Mouse (Mus musculus) CH12.LX (cell line): ENCODE measurements around the gene Pet100. TPM values are rescaled to one million over a fixed set of nuclear protein-coding genes. Genes with fewer than 3 reads are reported as not detected.

Experiments used
- DNase-seq: peaks from one replicate; pipeline ENCODE4 v3.0.0-alpha.2; 2013; ENCODE audit errors: extremely low read depth
- H3K27ac ChIP-seq: 2 replicates; pipeline ENCODE4 v1.5.1; 2012; ENCODE audit warnings: low read depth, mild to moderate bottlenecking, control low read depth, moderate library complexity; ENCODE audit not compliant: insufficient read depth
- H3K27me3 ChIP-seq: replicated peaks from 2 replicates; pipeline ENCODE3; 2012; ENCODE audit warnings: inconsistent platforms
- H3K36me3 ChIP-seq, 2 experiments: replicated peaks in 1 of 2; 2 replicates each; pipeline versions ENCODE3 to v1.6.1; 2012; ENCODE audit warnings: inconsistent platforms in 1 of 2, low read length in 1 of 2, mild to moderate bottlenecking in 1 of 2, mixed read lengths in 1 of 2, moderate library complexity in 1 of 2; ENCODE audit not compliant: control insufficient read depth in 1 of 2, insufficient read depth in 1 of 2
- H3K4me1 ChIP-seq, 2 experiments: 2 replicates each; pipeline ENCODE4 v1.6.1; 2012; ENCODE audit warnings: inconsistent platforms in 1 of 2, moderate library complexity in 1 of 2; ENCODE audit not compliant: insufficient read depth in 2 of 2, control insufficient read depth in 1 of 2
- H3K4me2 ChIP-seq: 2 replicates; pipeline ENCODE4 v1.6.1; 2012; ENCODE audit warnings: low read depth, mild to moderate bottlenecking, control low read depth; ENCODE audit not compliant: poor library complexity, insufficient read depth, severe bottlenecking
- H3K4me3 ChIP-seq, 3 experiments: fragments of 150-350 bp in 1 of 3; sonication (generic) in 1 of 3; replicated peaks in 1 of 3; 2 replicates each; pipeline versions ENCODE3 to v1.5.1; 2011 to 2012; ENCODE audit warnings: low read depth in 2 of 3, low read length in 2 of 3, mild to moderate bottlenecking in 2 of 3, moderate library complexity in 2 of 3, control low read depth in 1 of 3, improper control_type of control experiment in 1 of 3, inconsistent platforms in 1 of 3, mixed read lengths in 1 of 3; ENCODE audit not compliant: poor library complexity in 1 of 3
- H3K79me2 ChIP-seq: replicated peaks from 2 replicates; pipeline ENCODE4 v1.6.1; 2012; ENCODE audit warnings: mild to moderate bottlenecking, moderate library complexity; ENCODE audit not compliant: control insufficient read depth, poor library complexity, insufficient read depth, severe bottlenecking; ENCODE audit errors: extremely low read depth
- H3K9ac ChIP-seq: 2 replicates; pipeline ENCODE4 v1.6.1; 2012; ENCODE audit warnings: low read depth, mild to moderate bottlenecking, control low read depth, moderate library complexity; ENCODE audit not compliant: insufficient read depth
- H3K9me3 ChIP-seq: replicated peaks from 2 replicates; pipeline ENCODE3; 2012; ENCODE audit warnings: low read length, inconsistent platforms, mixed read lengths
- BHLHE40 ChIP-seq: IDR thresholded peaks from 2 replicates; pipeline ENCODE4 v1.6.1; 2011; ENCODE audit warnings: mild to moderate bottlenecking, low read depth, low read length, improper control_type of control experiment
- CHD1 ChIP-seq: IDR thresholded peaks from 2 replicates; pipeline ENCODE4 v1.6.1; 2012; ENCODE audit warnings: low read depth, low read length, improper control_type of control experiment, inconsistent platforms
- CHD2 ChIP-seq: IDR thresholded peaks from 2 replicates; pipeline ENCODE4 v1.6.1; 2011; ENCODE audit warnings: low read length, improper control_type of control experiment
- CTCF ChIP-seq, 2 experiments: IDR thresholded peaks in 1 of 2; conservative IDR thresholded peaks in 1 of 2; 2 replicates each; pipeline ENCODE4 v1.5.1; 2011 to 2012; ENCODE audit warnings: low read depth in 2 of 2, low read length in 2 of 2, improper control_type of control experiment in 1 of 2, inconsistent platforms in 1 of 2, mild to moderate bottlenecking in 1 of 2, moderate library complexity in 1 of 2
- E2F4 ChIP-seq: IDR thresholded peaks from 2 replicates; pipeline ENCODE4 v1.6.1; 2011; ENCODE audit warnings: low read depth, low read length, improper control_type of control experiment; ENCODE audit not compliant: insufficient replicate concordance
- ELF1 ChIP-seq: IDR thresholded peaks from 2 replicates; pipeline ENCODE4 v1.6.1; 2014; ENCODE audit warnings: low read depth, mild to moderate bottlenecking, inconsistent platforms, low read length, improper control_type of control experiment
- EP300 ChIP-seq: IDR thresholded peaks from 2 replicates; pipeline ENCODE4 v1.6.1; 2011; ENCODE audit warnings: low read length, improper control_type of control experiment
- ETS1 ChIP-seq: conservative IDR thresholded peaks from 2 replicates; pipeline ENCODE4 v1.6.1; 2012; ENCODE audit warnings: low read depth, mild to moderate bottlenecking, inconsistent platforms, low read length, improper control_type of control experiment, moderate library complexity
- GABPA ChIP-seq: IDR thresholded peaks from 2 replicates; pipeline ENCODE4 v1.6.1; 2012; ENCODE audit warnings: low read depth, low read length, improper control_type of control experiment, inconsistent platforms; ENCODE audit not compliant: insufficient replicate concordance
- IRF4 ChIP-seq: IDR thresholded peaks from 2 replicates; pipeline ENCODE4 v1.6.1; 2014; ENCODE audit warnings: low read depth, mild to moderate bottlenecking, inconsistent platforms, low read length, improper control_type of control experiment
- KAT2A ChIP-seq: IDR thresholded peaks from 2 replicates; pipeline ENCODE4 v1.6.1; 2012; ENCODE audit warnings: low read length, improper control_type of control experiment, inconsistent platforms; ENCODE audit not compliant: insufficient replicate concordance
- MAFK ChIP-seq: IDR thresholded peaks from 2 replicates; pipeline ENCODE4 v1.6.1; 2011; ENCODE audit warnings: low read length, improper control_type of control experiment; ENCODE audit not compliant: insufficient replicate concordance
- MYC ChIP-seq: IDR thresholded peaks from 2 replicates; pipeline ENCODE4 v1.6.1; 2011; ENCODE audit warnings: low read depth, mild to moderate bottlenecking, improper control_type of control experiment, low read length
- NRF1 ChIP-seq: IDR thresholded peaks from 2 replicates; pipeline ENCODE4 v1.6.1; 2014; ENCODE audit warnings: low read depth, mild to moderate bottlenecking, inconsistent platforms, low read length, improper control_type of control experiment, moderate library complexity
- POLR2A ChIP-seq: IDR thresholded peaks from 2 replicates; pipeline ENCODE4 v1.6.1; 2011; ENCODE audit warnings: low read depth, mild to moderate bottlenecking, improper control_type of control experiment, low read length
- RCOR1 ChIP-seq: conservative IDR thresholded peaks from 2 replicates; pipeline ENCODE4 v1.6.1; 2012; ENCODE audit warnings: low read depth, mild to moderate bottlenecking, inconsistent platforms, low read length, improper control_type of control experiment
- TBP ChIP-seq: conservative IDR thresholded peaks from 2 replicates; pipeline ENCODE4 v1.6.1; 2011; ENCODE audit warnings: low read depth, low read length, improper control_type of control experiment
- UBTF ChIP-seq: IDR thresholded peaks from 2 replicates; pipeline ENCODE4 v1.6.1; 2012; ENCODE audit warnings: low read depth, mild to moderate bottlenecking, inconsistent platforms, low read length, improper control_type of control experiment, moderate library complexity
- USF1 ChIP-seq: IDR thresholded peaks from 2 replicates; pipeline ENCODE4 v1.6.1; 2014; ENCODE audit warnings: low read depth, mild to moderate bottlenecking, inconsistent platforms, low read length, improper control_type of control experiment
- ZKSCAN1 ChIP-seq: IDR thresholded peaks from 2 replicates; pipeline ENCODE4 v1.6.1; 2012; ENCODE audit warnings: low read depth, inconsistent platforms, low read length, improper control_type of control experiment, borderline replicate concordance
- ZMIZ1 ChIP-seq: IDR thresholded peaks from 2 replicates; pipeline ENCODE4 v1.6.1; 2012; ENCODE audit warnings: low read depth, mild to moderate bottlenecking, inconsistent platforms, low read length, improper control_type of control experiment
- ZNF384 ChIP-seq: IDR thresholded peaks from 2 replicates; pipeline ENCODE4 v1.6.1; 2012; ENCODE audit warnings: low read depth, low read length, improper control_type of control experiment, inconsistent platforms
- dilution Hi-C: fragments of 300-500 bp; cut with MboI; formaldehyde crosslinking; loops from 2 replicates; pipeline ENCODE4 v1.14.3; 2020; ENCODE audit warnings: low sequenced_read_pairs; ENCODE audit not compliant: extremely low pct_unique_long_range_greater_than_20kb, extremely low pct_ligation_motif_present
- in situ Hi-C: fragments of 300-500 bp; cut with MboI; formaldehyde crosslinking; loops from 3 replicates; pipeline ENCODE4 v1.14.3; 2019; ENCODE audit warnings: low sequenced_read_pairs, low pct_ligation_motif_present, low pct_unique_long_range_greater_than_20kb, mixed read lengths
- polyA plus RNA-seq: library from polyadenylated mRNA; unstranded; fragments of >175 nt; gene quantifications from 2 replicates; pipeline ENCODE4 v1.2.1, GENCODE M21; 2012; ENCODE audit warnings: low read depth; ENCODE audit not compliant: insufficient read length
- total RNA-seq, 2 experiments: library from RNA; depleted of rRNA; stranded (reverse); fragments of 300-350 nt in 1 of 2; fragments of >200 nt in 1 of 2; gene quantifications; 2 replicates each; pipeline ENCODE4 v1.2.3; 2012 to 2014

Pet100 gene
- total and polyA plus RNA-seq, 3 experiments, result 39.0 to 70.2 (median 62.7) TPM

- no peak overlapping the region for H3K9ac ChIP-seq
- H3K36me3 ChIP-seq, result no peaks in the 10 kb centered on the region
- no peak for TF ChIP-seq E2F4
- TF ChIP-seq EP300, result no peak
- no peak for TF ChIP-seq ELF1
- no peak for TF ChIP-seq IRF4
- no peak for TF ChIP-seq POLR2A
- TF ChIP-seq ZMIZ1, result no peak
- no peak for TF ChIP-seq TBP
- no peak for TF ChIP-seq ETS1
- TF ChIP-seq NRF1, result no peak
- TF ChIP-seq CHD1, result no peak
- no peak for TF ChIP-seq MAFK
- TF ChIP-seq ZNF384, result no peak
- TF ChIP-seq UBTF, result no peak
- no peak for TF ChIP-seq CHD2
- TF ChIP-seq KAT2A, result no peak
- TF ChIP-seq CTCF (conservative IDR thresholded peaks at IDR 0.05 in 1 of 2, IDR thresholded peaks at IDR 0.05 in 1 of 2; ENCODE audit: low read depth in 2 of 2, low read length in 2 of 2), result no peak
- TF ChIP-seq GABPA, result no peak
- no peak for TF ChIP-seq ZKSCAN1
- no peak for TF ChIP-seq MYC
- no peak for TF ChIP-seq BHLHE40
- no peaks in the 10 kb centered on the region for H3K9me3 ChIP-seq
- in situ Hi-C loops, result loop anchor here (10.0 kb wide), 1 partner anchor 50 kb away; the partner anchor contains the start of genes Pcp2, Pet100 and Xab2
- no peaks in the 10 kb centered on the region for H3K79me2 ChIP-seq
- H3K4me1 ChIP-seq, result 0 out of 4 replicates have a peak, but pooled peaks cover 0 to 4% of the 10 kb centered on the region in 2 experiments
- no peak overlapping the region for H3K4me2 ChIP-seq
- dilution Hi-C loops, result no loop called here
- no peak overlapping the region for H3K27ac ChIP-seq
- no peak for DNase-seq
- peaks cover 18% of the 10 kb centered on the region for H3K27me3 ChIP-seq
- no peak overlapping the region for H3K4me3 ChIP-seq
These were observed 46.8 kb upstream of the Pet100 start for GRCm38 (mm10) chr8:3574546-3574945.

- dilution Hi-C loops, result no loop called here
- no peaks in the 10 kb centered on the region for H3K9me3 ChIP-seq
- no peak overlapping the region for H3K27ac ChIP-seq
- in situ Hi-C loops, result loop anchor here (10.0 kb wide), 1 partner anchor 48 kb away; the partner anchor contains the start of genes Pcp2, Pet100 and Xab2
- peaks cover 34% of the 10 kb centered on the region for H3K27me3 ChIP-seq
- H3K36me3 ChIP-seq, result no peaks in the 10 kb centered on the region
- peak overlapping the region; percentile 25; the same call in 1 of the 2 replicates for H3K4me2 ChIP-seq
- H3K4me1 ChIP-seq, result 0 out of 4 replicates have a peak, but pooled peaks cover 0 to 4% of the 10 kb centered on the region in 2 experiments
- no peaks in the 10 kb centered on the region for H3K79me2 ChIP-seq
- H3K4me3 ChIP-seq, result no peak overlapping the region
- H3K9ac ChIP-seq, result no peak overlapping the region
- DNase-seq, result no peak
- TF ChIP-seq USF1 (no peak), RCOR1 (no peak)
These were observed 45.0 kb upstream of the Pet100 start for GRCm38 (mm10) chr8:3576211-3576960.
